Mouse (Mus musculus): ENCODE data around the gene Mau2.
A peak's percentile ranks its signal among the peaks of the same experiment; 100 is the strongest.

Mau2 gene

DNA sequence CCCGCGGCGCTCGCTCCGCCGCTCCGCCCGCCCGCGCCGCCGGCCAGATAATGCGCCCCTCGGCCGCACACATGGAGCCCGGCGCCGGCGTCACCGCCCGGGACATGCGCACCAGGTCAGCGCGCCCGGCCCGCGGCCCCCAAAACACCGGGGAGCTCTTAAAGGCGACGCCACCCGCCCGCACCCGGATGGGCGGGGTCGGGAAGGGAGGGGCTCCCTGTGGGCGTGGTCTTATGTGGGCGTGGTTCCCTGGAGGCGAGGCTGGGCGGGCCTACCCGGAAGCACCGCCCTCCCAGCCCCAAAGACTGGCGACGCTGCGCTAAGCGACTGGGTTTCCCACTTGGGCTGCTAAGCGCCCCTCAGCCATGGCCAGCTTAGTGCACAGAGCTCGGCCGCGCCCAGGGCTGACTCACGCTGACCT, 68.3 kb downstream of the Mau2 start:
- peak; percentile 96 to 98 for DNase-seq (ENCODE audit: low spot score in 2 of 2)

DNA sequence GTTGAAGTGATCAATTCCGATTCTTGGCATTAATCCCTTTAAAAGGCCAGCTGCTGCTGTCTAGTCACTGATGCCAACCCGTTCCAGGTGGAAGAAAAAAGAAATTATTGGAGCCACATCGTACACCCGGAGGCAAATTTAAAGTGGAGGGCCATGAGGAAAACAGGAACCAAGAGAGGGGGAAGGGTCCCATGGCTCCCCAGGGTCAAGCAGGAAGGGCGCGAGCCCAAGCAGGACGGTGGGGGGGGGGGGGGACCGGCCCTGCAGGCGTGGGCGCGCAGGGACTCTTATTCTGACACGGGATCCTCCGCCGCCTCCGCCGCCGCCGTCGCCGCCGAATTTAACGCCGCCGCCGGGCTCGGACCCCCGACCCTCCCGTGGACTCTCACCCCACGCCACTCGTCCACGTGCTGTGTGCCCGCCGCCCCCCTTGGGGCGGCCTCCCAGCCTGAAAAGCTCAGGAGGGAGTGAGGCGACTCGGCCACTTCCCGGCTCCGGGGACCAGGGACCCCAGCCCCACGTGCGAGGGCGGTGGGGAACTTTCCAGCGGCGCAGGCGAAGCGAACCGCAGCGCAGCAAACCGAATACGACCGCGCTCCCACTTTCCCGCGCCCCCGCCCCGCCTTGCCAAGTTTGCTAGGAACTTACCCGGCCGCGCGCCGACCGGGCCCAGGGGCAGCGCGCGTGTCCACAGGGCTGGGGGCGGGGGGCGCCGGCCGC, 68.9 kb downstream of the Mau2 start:
- DNase-seq (ENCODE audit: low spot score in 2 of 2), result peak in 1 of 2 experiments; percentile 40

DNA sequence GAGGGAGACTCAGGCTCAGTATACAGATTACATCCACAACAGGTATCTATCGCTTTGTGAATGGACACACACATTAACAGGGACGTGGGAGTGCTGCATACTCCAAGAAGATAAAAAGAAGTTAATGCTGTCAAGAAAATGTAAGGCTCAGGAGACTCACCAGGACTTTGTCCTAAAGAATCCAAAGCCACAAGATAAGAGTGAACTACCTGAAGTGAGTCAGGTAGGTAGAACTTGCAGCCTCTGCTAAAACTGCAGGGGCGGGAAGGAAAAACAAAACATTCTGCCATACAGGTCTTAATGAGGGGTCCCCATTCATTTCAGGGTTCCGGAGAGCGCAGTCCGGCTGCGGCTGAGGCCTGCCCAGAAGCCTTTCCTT, 69.5 kb downstream of the Mau2 start:
- no peak for DNase-seq (ENCODE audit: low spot score in 2 of 2)

DNA sequence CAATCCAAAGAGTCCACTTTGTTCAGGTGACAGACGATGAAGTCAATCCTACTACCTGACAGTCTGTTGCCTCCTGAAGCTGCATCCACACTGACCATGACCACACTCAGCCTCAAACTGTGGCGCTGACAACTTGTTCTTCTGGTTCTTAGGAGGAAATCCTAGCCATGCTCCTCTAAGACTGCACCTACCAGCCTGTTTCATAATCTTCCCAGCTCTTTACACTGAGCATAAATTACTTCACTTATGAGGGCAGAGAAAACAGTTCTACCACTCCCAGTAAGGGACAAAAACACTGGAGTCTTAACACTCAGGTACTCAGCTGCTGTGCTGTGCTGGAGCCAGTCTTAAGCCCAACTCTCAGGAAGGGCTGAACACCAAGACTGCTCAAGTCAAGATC, 71.7 kb downstream of the Mau2 start:
- DNase-seq (ENCODE audit: low spot score in 2 of 2), result no peak

DNA sequence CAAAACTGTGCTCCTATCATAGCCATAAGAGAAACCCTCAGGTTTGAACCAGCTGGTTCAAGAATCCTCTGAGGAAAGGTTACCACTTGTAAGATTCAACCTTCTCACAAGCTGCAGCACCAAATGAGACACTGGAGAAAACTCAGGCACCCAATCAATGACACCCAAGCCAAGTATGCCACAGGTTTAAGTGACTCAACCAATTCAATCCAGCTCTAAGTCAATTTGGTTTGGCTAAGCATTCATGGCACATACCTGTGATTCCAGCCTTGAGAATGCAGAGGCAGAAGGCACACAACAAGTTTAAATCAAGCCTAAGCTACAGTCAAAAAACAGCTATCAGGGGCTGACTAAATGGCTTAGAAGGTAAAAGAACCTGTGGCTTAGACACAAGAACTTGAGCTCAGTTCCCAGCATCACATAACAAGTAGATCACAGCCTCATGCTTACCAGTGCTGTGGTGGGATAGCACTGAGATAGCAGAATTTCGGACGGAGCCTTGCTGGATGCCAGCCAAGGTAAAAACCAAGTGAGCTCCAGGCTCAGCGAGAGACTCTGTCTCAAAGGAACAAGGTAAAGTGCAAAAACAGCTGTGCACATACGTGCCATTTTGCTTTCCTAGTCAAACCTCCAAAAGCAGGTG, 75.1 kb downstream of the Mau2 start:
- no peak for DNase-seq (ENCODE audit: low spot score in 2 of 2)
